Mouse (Mus musculus) kidney, adult 2 months (tissue): Measurements from ENCODE around the gene Cnot2. TPM values are rescaled to one million over a fixed set of nuclear protein-coding genes. Genes with fewer than 3 reads are reported as not detected.

Experiments used
- DNase-seq: peaks from one replicate; pipeline ENCODE4 v3.0.0; 2021
- H3K27ac ChIP-seq: fragments of 200-500 bp; 2 replicates; pipeline ENCODE4 v1.5.1; 2012; ENCODE audit warnings: low read depth, low read length, control low read depth, inconsistent platforms; ENCODE audit not compliant: insufficient read depth
- H3K27me3 ChIP-seq: fragments of 200-500 bp; replicated peaks from 2 replicates; pipeline ENCODE4 v1.6.1; 2012; ENCODE audit warnings: mild to moderate bottlenecking, moderate library complexity, low read length, inconsistent platforms; ENCODE audit not compliant: control insufficient read depth, insufficient read depth
- H3K36me3 ChIP-seq: fragments of 200-500 bp; 2 replicates; pipeline ENCODE4 v1.6.1; 2012; ENCODE audit warnings: mild to moderate bottlenecking, moderate library complexity, low read length, inconsistent platforms; ENCODE audit not compliant: control insufficient read depth, insufficient read depth
- H3K4me1 ChIP-seq: fragments of 200-500 bp; 2 replicates; pipeline ENCODE4 v1.6.1; 2011; ENCODE audit warnings: low read length; ENCODE audit not compliant: control insufficient read depth, insufficient read depth
- H3K4me3 ChIP-seq: fragments of 200-500 bp; 2 replicates; pipeline ENCODE4 v1.5.1; 2011; ENCODE audit warnings: mild to moderate bottlenecking, low read depth, low read length, control low read depth; ENCODE audit not compliant: insufficient read depth
- CTCF ChIP-seq: fragments of 200-500 bp; conservative IDR thresholded peaks from 2 replicates; pipeline ENCODE4 v1.5.1; 2011; ENCODE audit warnings: low read depth, mild to moderate bottlenecking, control low read depth, low read length, moderate library complexity, mixed read lengths; ENCODE audit not compliant: insufficient read depth, insufficient read length
- POLR2A ChIP-seq: fragments of 200-500 bp; IDR thresholded peaks from one replicate; pipeline ENCODE4 v1.6.1; 2011; ENCODE audit warnings: low read depth, low read length, control low read depth
- WGBS: fragments of 180-500 bp; shearing (Covaris S2); methylation state at CpG from one replicate; pipeline ENCODE4 v1.1.7; 2018; 5-methylcytosine and 5-hydroxymethylcytosine counted together
- polyA plus RNA-seq: library from polyadenylated mRNA; depleted of rRNA; stranded (reverse); fragments of >200 nt; gene quantifications from 2 replicates; pipeline ENCODE4 v1.2.3, GENCODE M21; 2012

Cnot2 gene
- polyA plus RNA-seq, 1 experiment, result 32.5 TPM

GRCm38 (mm10) chr10:116470306-116470925, 110.9 kb downstream of the Cnot2 start:
- WGBS, result 92% methylated on average over 11 of the region's 11 CpGs
- peaks cover 8% of the 10 kb centered on the region for H3K27me3 ChIP-seq

GRCm38 (mm10) chr10:116468094-116468493, 113.2 kb downstream of the Cnot2 start:
- Histone ChIP-seq H3K4me3 (no peak overlapping the region), H3K27me3 (peaks cover 2% of the 10 kb centered on the region; the same call in 1 of the 2 replicates), H3K4me1 (no peaks in the 10 kb centered on the region), H3K36me3 (no peaks in the 10 kb centered on the region), H3K27ac (no peak overlapping the region)
- 76% methylated on average over 5 of the region's 5 CpGs for WGBS
- no peak for TF ChIP-seq POLR2A
- no peak for TF ChIP-seq CTCF
- DNase-seq, result no peak

More at GRCm38 (mm10) chr10:116470306-116470925, 110.9 kb downstream of the Cnot2 start:
- DNase-seq, result no peak
- H3K27ac ChIP-seq, result no peak overlapping the region
- no peaks in the 10 kb centered on the region for H3K36me3 ChIP-seq
- H3K4me1 ChIP-seq, result no peaks in the 10 kb centered on the region
- no peak overlapping the region for H3K4me3 ChIP-seq
- no peak for TF ChIP-seq CTCF
- TF ChIP-seq POLR2A, result no peak

GRCm38 (mm10) chr10:116463753-116464345, 117.5 kb downstream of the Cnot2 start:
- no peak overlapping the region for H3K27ac ChIP-seq
- no peaks in the 10 kb centered on the region for H3K36me3 ChIP-seq
- no peak overlapping the region for H3K4me3 ChIP-seq
- no peak for DNase-seq
- TF ChIP-seq POLR2A (no peak), CTCF (0 out of 2 replicates have a peak, but pooled peaks have one; percentile 15)
- H3K27me3 ChIP-seq, result no peaks in the 10 kb centered on the region
- H3K4me1 ChIP-seq, result no peaks in the 10 kb centered on the region
- WGBS, result 95% methylated on average over 12 of the region's 12 CpGs

- Histone ChIP-seq H3K27me3 (no peaks in the 10 kb centered on the region), H3K4me1 (no peaks in the 10 kb centered on the region), H3K4me3 (no peak overlapping the region), H3K36me3 (no peaks in the 10 kb centered on the region), H3K27ac (no peak overlapping the region)
- TF ChIP-seq POLR2A (no peak), CTCF (no peak)
- no peak for DNase-seq
- WGBS, result 59% methylated on average over 9 of the region's 9 CpGs
These were observed 119.9 kb downstream of the Cnot2 start for GRCm38 (mm10) chr10:116461443-116461842.

- Histone ChIP-seq H3K4me3 (no peak overlapping the region), H3K36me3 (no peaks in the 10 kb centered on the region), H3K27me3 (no peaks in the 10 kb centered on the region), H3K4me1 (no peaks in the 10 kb centered on the region), H3K27ac (no peak overlapping the region)
- TF ChIP-seq CTCF (no peak), POLR2A (no peak)
- WGBS, result 93% methylated on average over 9 of the region's 9 CpGs
- no peak for DNase-seq
These were observed 122.5 kb downstream of the Cnot2 start for GRCm38 (mm10) chr10:116458786-116459185.

- H3K4me3 ChIP-seq, result no peak overlapping the region
- WGBS, result 94% methylated on average over 7 of the region's 7 CpGs
- no peak for DNase-seq
- H3K36me3 ChIP-seq, result no peaks in the 10 kb centered on the region
- TF ChIP-seq CTCF (no peak), POLR2A (no peak)
- H3K27ac ChIP-seq, result no peak overlapping the region
- H3K4me1 ChIP-seq, result no peaks in the 10 kb centered on the region
- H3K27me3 ChIP-seq, result no peaks in the 10 kb centered on the region
These were observed 128.5 kb downstream of the Cnot2 start for GRCm38 (mm10) chr10:116452771-116453170.

GRCm38 (mm10) chr10:116450621-116451020, 130.7 kb downstream of the Cnot2 start:
- DNase-seq, result no peak
- H3K4me1 ChIP-seq, result no peaks in the 10 kb centered on the region
- TF ChIP-seq CTCF (no peak), POLR2A (no peak)
- H3K4me3 ChIP-seq, result no peak overlapping the region
- 32% methylated on average over 9 of the region's 9 CpGs for WGBS
- H3K27me3 ChIP-seq, result no peaks in the 10 kb centered on the region
- no peak overlapping the region for H3K27ac ChIP-seq
- H3K36me3 ChIP-seq, result no peaks in the 10 kb centered on the region

- Histone ChIP-seq H3K27me3 (no peaks in the 10 kb centered on the region), H3K4me3 (no peak overlapping the region), H3K27ac (no peak overlapping the region), H3K36me3 (no peaks in the 10 kb centered on the region), H3K4me1 (no peaks in the 10 kb centered on the region)
- TF ChIP-seq POLR2A, result no peak
- no peak for TF ChIP-seq CTCF
- WGBS, result 96% methylated on average over 12 of the region's 12 CpGs
- DNase-seq, result no peak
These were observed 133.1 kb downstream of the Cnot2 start for GRCm38 (mm10) chr10:116448166-116448565.
